In genomic region chr12:106474501-106475165, GRCm38 (mm10) we compare ENCODE assay signal across 8 mouse cellular contexts.
DNase-seq lines count a peak whose midpoint lies in the region; ATAC-seq and TF ChIP-seq lines count a peak whose summit lies in the region.

No protein-coding gene starts in this region.

- H3K27ac ChIP-seq in liver, embryonic 11.5 days (ENCODE audit: low read depth, low read length) = no peak overlapping the region
- no peak overlapping the region for H3K27ac ChIP-seq in forebrain, embryonic 13.5 days
- peak overlapping the region; percentile 68 for H3K27ac ChIP-seq in midbrain, embryonic 10.5 days (replicated peaks)
- H3K27ac ChIP-seq in kidney, adult 2 months (ENCODE audit: insufficient read depth, low read depth, low read length) = no peak overlapping the region

- peak overlapping the region; percentile 53 for H3K4me2 ChIP-seq in liver, embryonic 11.5 days
- peak overlapping the region; percentile 45 for H3K4me2 ChIP-seq in forebrain, embryonic 13.5 days

- 0 out of 2 replicates have a peak, but pooled peaks cover 3% of the 10 kb centered on the region for H3K4me1 ChIP-seq in liver, embryonic 11.5 days (replicated peaks; ENCODE audit: control insufficient read depth, insufficient read depth, low read length)
- H3K4me1 ChIP-seq in forebrain, embryonic 13.5 days = peaks cover 44% of the 10 kb centered on the region
- H3K4me1 ChIP-seq in midbrain, embryonic 10.5 days = peaks cover 62% of the 10 kb centered on the region
- H3K4me1 ChIP-seq in kidney, adult 2 months (ENCODE audit: control insufficient read depth, insufficient read depth, low read length) = no peaks in the 10 kb centered on the region

- peaks cover 27% of the 10 kb centered on the region for H3K27me3 ChIP-seq in liver, embryonic 11.5 days (replicated peaks; ENCODE audit: control insufficient read depth, insufficient read depth, low read length)
- H3K27me3 ChIP-seq in forebrain, embryonic 13.5 days = peaks cover 10% of the 10 kb centered on the region; the same call in 1 of the 2 replicates
- peaks cover 49% of the 10 kb centered on the region for H3K27me3 ChIP-seq in midbrain, embryonic 10.5 days (ENCODE audit: low read depth, poor library complexity, severe bottlenecking)
- H3K27me3 ChIP-seq in kidney, adult 2 months (replicated peaks; ENCODE audit: control insufficient read depth, insufficient read depth, low read length) = no peaks in the 10 kb centered on the region

- no peaks in the 10 kb centered on the region for H3K9me3 ChIP-seq in liver, embryonic 11.5 days (ENCODE audit: control insufficient read depth, low read length)
- no peaks in the 10 kb centered on the region for H3K9me3 ChIP-seq in forebrain, embryonic 13.5 days (replicated peaks)
- H3K9me3 ChIP-seq in midbrain, embryonic 10.5 days (replicated peaks) = no peaks in the 10 kb centered on the region

- TF ChIP-seq CTCF in kidney, adult 2 months (conservative IDR thresholded peaks at IDR 0.05; ENCODE audit: insufficient read depth, insufficient read length, low read depth, low read length) = no peak

- DNase-seq in liver, embryonic 11.5 days (ENCODE audit: low spot score) = no peak
- DNase-seq in liver = no peak
- peak; percentile 57 for DNase-seq in midbrain, embryonic 10.5 days (ENCODE audit: low spot score)
- DNase-seq in thymus, postnatal 0 days (ENCODE audit: low spot score) = peak; percentile 52
- no peak for DNase-seq in cerebellum, adult 11 months
- no peak for DNase-seq in kidney, adult 2 months
- DNase-seq in gastrocnemius, adult 8-10 months (ENCODE audit: low spot score in 2 of 2) = no peak

- WGBS in liver, embryonic 11.5 days = 5% methylated on average over 24 of the region's 24 CpGs
- 14% methylated on average over 24 of the region's 24 CpGs for WGBS in forebrain, embryonic 13.5 days
- WGBS in midbrain, embryonic 10.5 days = 7% methylated on average over 24 of the region's 24 CpGs
- WGBS in kidney, adult 2 months = 25% methylated on average over 24 of the region's 24 CpGs

- TF ChIP-seq POLR2A in kidney, adult 2 months (IDR thresholded peaks at IDR 0.05; ENCODE audit: low read depth, low read length) = no peak

- no peak overlapping the region for H3K9ac ChIP-seq in liver, embryonic 11.5 days (ENCODE audit: low read depth, low read length)
- H3K9ac ChIP-seq in forebrain, embryonic 13.5 days = 0 out of 2 replicates have a peak overlapping the region, but pooled peaks have one; percentile 0

- no peaks in the 10 kb centered on the region for H3K36me3 ChIP-seq in liver, embryonic 11.5 days (ENCODE audit: control insufficient read depth, insufficient read depth, low read length)
- no peaks in the 10 kb centered on the region for H3K36me3 ChIP-seq in forebrain, embryonic 13.5 days (ENCODE audit: poor library complexity, severe bottlenecking)
- no peaks in the 10 kb centered on the region for H3K36me3 ChIP-seq in midbrain, embryonic 10.5 days
- H3K36me3 ChIP-seq in kidney, adult 2 months (ENCODE audit: control insufficient read depth, insufficient read depth, low read length) = no peaks in the 10 kb centered on the region

- ATAC-seq in liver, embryonic 11.5 days (replicated peaks; ENCODE audit: low FRiP score) = peak; percentile 36
- ATAC-seq in forebrain, embryonic 13.5 days = peak; percentile 46

- no peak overlapping the region for H3K4me3 ChIP-seq in liver, embryonic 11.5 days (ENCODE audit: low read depth, low read length)
- no peak overlapping the region; the same call in 1 of the 2 replicates for H3K4me3 ChIP-seq in forebrain, embryonic 13.5 days
- H3K4me3 ChIP-seq in midbrain, embryonic 10.5 days = peak overlapping the region; percentile 36
- no peak overlapping the region for H3K4me3 ChIP-seq in kidney, adult 2 months (ENCODE audit: insufficient read depth, low read depth, low read length)

Comparison
In these comparisons a context has a peak if more than half of its experiments do, and no peak if none do; other contexts are left out.
1. DNase-seq: peak in midbrain, embryonic 10.5 days (single experiment) and thymus, postnatal 0 days (single experiment); none in liver, embryonic 11.5 days (single experiment), liver (single experiment), cerebellum, adult 11 months (single experiment), kidney, adult 2 months (single experiment) and gastrocnemius, adult 8-10 months (0 of 2).